Mouse (Mus musculus): ENCODE data around the gene Hhipl1. TPM values are rescaled to one million over a fixed set of nuclear protein-coding genes. Genes with fewer than 3 reads are reported as not detected.

Hhipl1 gene
- polyA plus RNA-seq, 1 experiment from 2014 or later, result 0.84 TPM

GRCm38 (mm10) chr12:108285225-108286011 is 20.7 kb upstream of the Hhipl1 start:
- WGBS, result 36% methylated on average over 11 of the region's 11 CpGs
- Histone ChIP-seq H3K36me3 (ENCODE audit: control insufficient read depth, insufficient read depth, low read length) (no peaks in the 10 kb centered on the region), H3K9me3 (ENCODE audit: control insufficient read depth, low read length) (no peaks in the 10 kb centered on the region), H3K4me2 (ENCODE audit: low read length) (no peak overlapping the region), H3K4me3 (ENCODE audit: control insufficient read depth in 1 of 2, insufficient read depth in 1 of 2, low read depth in 1 of 2, low read length in 2 of 2) (no peak overlapping the region), H3K9ac (ENCODE audit: low read length) (no peak overlapping the region), H3K27me3 (ENCODE audit: control insufficient read depth, insufficient read depth, low read length) (no peaks in the 10 kb centered on the region), H3K4me1 (ENCODE audit: control insufficient read depth in 2 of 2, insufficient read depth in 2 of 2, low read length in 2 of 2) (peaks cover 8 to 10% of the 10 kb centered on the region in 2 experiments), H3K27ac (replicated peaks in 1 of 2; ENCODE audit: control insufficient read depth in 1 of 2, insufficient read depth in 1 of 2, low read depth in 2 of 2, low read length in 2 of 2) (no peak overlapping the region)
- ATAC-seq (ENCODE audit: insufficient number of reproducible peaks, insufficient read depth, low FRiP score, low read depth), result no peak

DNA sequence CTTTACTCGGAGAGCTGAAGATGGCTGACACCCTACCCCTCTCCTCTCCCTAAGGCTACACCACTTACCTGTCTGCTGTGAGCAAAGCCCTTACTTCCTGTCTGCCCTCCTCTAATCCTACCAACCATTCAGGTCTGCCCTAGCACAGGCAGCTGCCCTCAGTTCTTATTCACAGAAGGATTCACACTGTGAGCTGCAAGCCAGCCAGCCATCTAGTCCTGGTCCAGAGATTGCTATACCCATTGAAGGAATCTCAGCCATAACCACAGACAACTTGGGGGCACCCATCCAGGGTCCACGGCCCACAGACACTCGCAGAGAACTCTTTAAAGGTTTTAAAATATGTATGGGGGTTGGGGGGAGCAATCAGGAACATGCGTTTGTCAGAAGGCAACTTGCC is 19.7 kb upstream of the Hhipl1 start:
- Histone ChIP-seq H3K4me2 (ENCODE audit: low read length) (no peak overlapping the region), H3K4me3 (ENCODE audit: control insufficient read depth in 1 of 2, insufficient read depth in 1 of 2, low read depth in 1 of 2, low read length in 2 of 2) (no peak overlapping the region), H3K36me3 (ENCODE audit: control insufficient read depth, insufficient read depth, low read length) (no peaks in the 10 kb centered on the region), H3K27me3 (ENCODE audit: control insufficient read depth, insufficient read depth, low read length) (no peaks in the 10 kb centered on the region), H3K4me1 (ENCODE audit: control insufficient read depth in 2 of 2, insufficient read depth in 2 of 2, low read length in 2 of 2) (peaks cover 8 to 10% of the 10 kb centered on the region in 2 experiments), H3K9ac (ENCODE audit: low read length) (no peak overlapping the region), H3K27ac (replicated peaks in 1 of 2; ENCODE audit: control insufficient read depth in 1 of 2, insufficient read depth in 1 of 2, low read depth in 2 of 2, low read length in 2 of 2) (no peak overlapping the region), H3K9me3 (ENCODE audit: control insufficient read depth, low read length) (no peaks in the 10 kb centered on the region)
- no peak for ATAC-seq (ENCODE audit: insufficient number of reproducible peaks, insufficient read depth, low FRiP score, low read depth)
- WGBS, result 81% methylated on average over 4 of the region's 4 CpGs

DNA sequence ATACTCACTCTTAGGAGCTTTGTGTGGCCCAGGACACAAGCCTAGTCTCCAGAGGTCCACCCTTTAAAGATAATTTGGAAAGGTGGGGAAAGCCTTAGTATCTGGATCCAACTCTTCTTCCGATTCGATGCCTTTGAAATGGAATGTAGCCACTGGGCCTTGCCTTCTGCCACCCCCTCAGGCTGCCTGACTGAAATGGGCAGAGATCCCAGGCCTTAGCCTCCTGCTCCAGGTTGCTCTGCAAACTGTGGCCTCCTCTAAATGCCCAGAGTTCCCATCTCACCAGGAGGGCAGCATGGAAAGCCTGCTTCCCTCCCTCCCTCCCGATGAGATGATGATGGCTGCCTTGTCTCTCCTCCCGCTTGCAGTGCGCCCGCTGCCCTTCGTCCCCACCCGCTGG is 19.1 kb upstream of the Hhipl1 start:
- 97% methylated on average over 8 of the region's 8 CpGs for WGBS
- Histone ChIP-seq H3K27me3 (ENCODE audit: control insufficient read depth, insufficient read depth, low read length) (no peaks in the 10 kb centered on the region), H3K9me3 (ENCODE audit: control insufficient read depth, low read length) (no peaks in the 10 kb centered on the region), H3K4me2 (ENCODE audit: low read length) (no peak overlapping the region), H3K4me1 (ENCODE audit: control insufficient read depth in 2 of 2, insufficient read depth in 2 of 2, low read length in 2 of 2) (peaks cover 8 to 10% of the 10 kb centered on the region in 2 experiments), H3K27ac (replicated peaks in 1 of 2; ENCODE audit: control insufficient read depth in 1 of 2, insufficient read depth in 1 of 2, low read depth in 2 of 2, low read length in 2 of 2) (no peak overlapping the region), H3K4me3 (ENCODE audit: control insufficient read depth in 1 of 2, insufficient read depth in 1 of 2, low read depth in 1 of 2, low read length in 2 of 2) (no peak overlapping the region), H3K36me3 (ENCODE audit: control insufficient read depth, insufficient read depth, low read length) (no peaks in the 10 kb centered on the region), H3K9ac (ENCODE audit: low read length) (no peak overlapping the region)
- ATAC-seq (ENCODE audit: insufficient number of reproducible peaks, insufficient read depth, low FRiP score, low read depth), result no peak

DNA sequence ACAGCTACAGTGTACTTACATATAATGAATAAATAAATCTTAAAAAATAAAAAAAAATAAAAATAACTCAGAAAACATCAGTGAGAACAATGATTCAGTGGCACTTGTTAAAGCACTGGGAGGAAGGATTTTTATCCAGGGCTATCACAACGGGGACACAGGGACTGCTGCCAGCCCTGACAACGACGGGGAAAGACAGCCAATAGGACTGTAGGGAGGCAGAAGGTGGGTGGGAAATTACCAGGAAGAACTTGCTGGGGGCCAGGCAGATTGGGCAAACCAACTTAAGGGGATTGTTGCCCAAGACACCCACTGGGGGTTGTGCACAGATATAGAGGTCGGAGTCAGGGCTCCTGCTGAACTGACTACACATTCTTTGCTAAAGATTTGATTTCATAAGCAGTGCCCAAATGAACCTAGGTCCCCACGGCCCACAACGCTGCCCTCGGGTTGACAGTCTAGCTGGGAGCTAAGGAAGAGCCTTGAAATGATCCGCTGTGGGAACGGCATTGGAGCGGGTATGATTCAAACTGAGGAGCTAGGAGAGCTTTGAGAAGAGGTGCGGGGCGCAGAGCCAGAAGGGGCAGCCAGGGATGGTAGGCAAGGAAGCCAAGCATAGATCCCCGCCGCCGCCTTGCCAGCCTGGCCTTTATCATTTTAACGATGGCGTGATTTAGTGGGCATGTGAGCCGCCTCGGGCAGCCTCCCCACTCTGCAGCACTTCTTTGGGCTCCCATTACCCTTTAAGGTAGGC is 17.8 kb upstream of the Hhipl1 start:
- no peak overlapping the region for H3K27ac ChIP-seq (replicated peaks in 1 of 2; ENCODE audit: control insufficient read depth in 1 of 2, insufficient read depth in 1 of 2, low read depth in 2 of 2, low read length in 2 of 2)
- peaks cover 11 to 15% of the 10 kb centered on the region in 2 experiments for H3K4me1 ChIP-seq (ENCODE audit: control insufficient read depth in 2 of 2, insufficient read depth in 2 of 2, low read length in 2 of 2)
- no peaks in the 10 kb centered on the region for H3K36me3 ChIP-seq (ENCODE audit: control insufficient read depth, insufficient read depth, low read length)
- no peak overlapping the region for H3K9ac ChIP-seq (ENCODE audit: low read length)
- no peak for ATAC-seq (ENCODE audit: insufficient number of reproducible peaks, insufficient read depth, low FRiP score, low read depth)
- H3K9me3 ChIP-seq (ENCODE audit: control insufficient read depth, low read length), result no peaks in the 10 kb centered on the region
- H3K27me3 ChIP-seq (ENCODE audit: control insufficient read depth, insufficient read depth, low read length), result no peaks in the 10 kb centered on the region
- WGBS, result 76% methylated on average over 19 of the region's 19 CpGs
- no peak overlapping the region for H3K4me3 ChIP-seq (ENCODE audit: control insufficient read depth in 1 of 2, insufficient read depth in 1 of 2, low read depth in 1 of 2, low read length in 2 of 2)
- H3K4me2 ChIP-seq (ENCODE audit: low read length), result no peak overlapping the region

DNA sequence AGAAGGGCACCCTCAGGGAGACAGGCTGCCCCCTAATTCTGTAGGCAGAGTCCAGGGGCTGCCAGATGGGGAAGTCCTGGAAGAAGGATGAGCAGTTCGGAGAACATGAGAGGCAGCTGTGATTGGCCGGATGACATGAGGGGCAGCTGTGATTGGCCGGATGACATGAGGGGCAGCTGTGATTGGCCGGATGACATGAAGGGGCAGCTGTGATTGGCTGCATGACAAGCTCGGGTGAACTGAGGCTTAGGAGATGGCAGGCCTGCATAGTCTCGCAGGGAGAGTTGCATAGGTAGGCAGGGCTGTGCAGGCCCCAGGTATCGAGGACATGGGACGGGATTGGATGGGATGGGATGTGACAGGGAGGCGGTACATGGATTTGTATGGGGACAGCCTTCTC is 13.7 kb upstream of the Hhipl1 start:
- Histone ChIP-seq H3K4me1 (ENCODE audit: control insufficient read depth in 2 of 2, insufficient read depth in 2 of 2, low read length in 2 of 2) (peaks cover 2 to 5% of the 10 kb centered on the region in 2 experiments; a peak in 3 of 4 replicates), H3K27me3 (ENCODE audit: control insufficient read depth, insufficient read depth, low read length) (no peaks in the 10 kb centered on the region), H3K9ac (ENCODE audit: low read length) (no peak overlapping the region), H3K4me3 (ENCODE audit: control insufficient read depth in 1 of 2, insufficient read depth in 1 of 2, low read depth in 1 of 2, low read length in 2 of 2) (no peak overlapping the region), H3K36me3 (ENCODE audit: control insufficient read depth, insufficient read depth, low read length) (no peaks in the 10 kb centered on the region), H3K9me3 (ENCODE audit: control insufficient read depth, low read length) (no peaks in the 10 kb centered on the region), H3K4me2 (ENCODE audit: low read length) (no peak overlapping the region), H3K27ac (replicated peaks in 1 of 2; ENCODE audit: control insufficient read depth in 1 of 2, insufficient read depth in 1 of 2, low read depth in 2 of 2, low read length in 2 of 2) (no peak overlapping the region)
- 18% methylated on average over 9 of the region's 9 CpGs for WGBS
- no peak for ATAC-seq (ENCODE audit: insufficient number of reproducible peaks, insufficient read depth, low FRiP score, low read depth)

DNA sequence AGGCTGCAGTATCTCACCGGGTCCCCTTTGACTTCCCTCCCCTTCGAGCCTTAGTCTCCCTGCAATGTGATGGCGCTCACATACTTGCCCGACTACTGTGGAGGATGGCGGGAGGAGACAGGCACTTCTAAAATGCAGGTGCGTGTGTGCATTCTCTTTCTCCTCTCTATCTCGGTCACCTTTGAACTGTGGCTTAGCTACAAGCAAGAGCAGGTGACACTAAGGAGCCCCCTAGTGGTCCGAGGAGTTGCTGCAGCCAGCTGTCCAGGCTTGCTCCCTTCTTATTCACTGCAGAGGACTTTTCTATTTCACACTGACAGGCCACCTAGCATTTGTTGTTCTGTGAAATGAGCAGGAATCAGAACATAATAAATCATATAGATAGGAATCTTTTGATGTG is 13.1 kb upstream of the Hhipl1 start:
- Histone ChIP-seq H3K27me3 (ENCODE audit: control insufficient read depth, insufficient read depth, low read length) (no peaks in the 10 kb centered on the region), H3K4me1 (ENCODE audit: control insufficient read depth in 2 of 2, insufficient read depth in 2 of 2, low read length in 2 of 2) (peaks cover 2 to 5% of the 10 kb centered on the region in 2 experiments; a peak in 3 of 4 replicates), H3K36me3 (ENCODE audit: control insufficient read depth, insufficient read depth, low read length) (no peaks in the 10 kb centered on the region), H3K9ac (ENCODE audit: low read length) (no peak overlapping the region), H3K27ac (replicated peaks in 1 of 2; ENCODE audit: control insufficient read depth in 1 of 2, insufficient read depth in 1 of 2, low read depth in 2 of 2, low read length in 2 of 2) (no peak overlapping the region), H3K4me3 (ENCODE audit: control insufficient read depth in 1 of 2, insufficient read depth in 1 of 2, low read depth in 1 of 2, low read length in 2 of 2) (no peak overlapping the region), H3K9me3 (ENCODE audit: control insufficient read depth, low read length) (no peaks in the 10 kb centered on the region), H3K4me2 (ENCODE audit: low read length) (peak overlapping the region; percentile 50)
- WGBS, result 4% methylated on average over 8 of the region's 8 CpGs
- ATAC-seq (ENCODE audit: insufficient number of reproducible peaks, insufficient read depth, low FRiP score, low read depth), result no peak; the same call in 1 of the 2 replicates

- H3K4me1 ChIP-seq (ENCODE audit: control insufficient read depth in 2 of 2, insufficient read depth in 2 of 2, low read length in 2 of 2), result peaks cover 2 to 5% of the 10 kb centered on the region in 2 experiments; a peak in 3 of 4 replicates
- H3K4me3 ChIP-seq (ENCODE audit: control insufficient read depth in 1 of 2, insufficient read depth in 1 of 2, low read depth in 1 of 2, low read length in 2 of 2), result no peak overlapping the region
- H3K27me3 ChIP-seq (ENCODE audit: control insufficient read depth, insufficient read depth, low read length), result no peaks in the 10 kb centered on the region
- no peaks in the 10 kb centered on the region for H3K36me3 ChIP-seq (ENCODE audit: control insufficient read depth, insufficient read depth, low read length)
- no peak for ATAC-seq (ENCODE audit: insufficient number of reproducible peaks, insufficient read depth, low FRiP score, low read depth)
- H3K27ac ChIP-seq (replicated peaks in 1 of 2; ENCODE audit: control insufficient read depth in 1 of 2, insufficient read depth in 1 of 2, low read depth in 2 of 2, low read length in 2 of 2), result no peak overlapping the region
- WGBS, result 64% methylated on average over 3 of the region's 3 CpGs
- no peak overlapping the region for H3K4me2 ChIP-seq (ENCODE audit: low read length)
- H3K9ac ChIP-seq (ENCODE audit: low read length), result no peak overlapping the region
- no peaks in the 10 kb centered on the region for H3K9me3 ChIP-seq (ENCODE audit: control insufficient read depth, low read length)
Measured at GRCm38 (mm10) chr12:108294620-108295019, 11.4 kb upstream of the Hhipl1 start.
